Mouse (Mus musculus) monocyte, adult 5-6 weeks (primary cell): ENCODE results near the gene Manbal. TPM values are rescaled to one million over a fixed set of nuclear protein-coding genes. Genes with fewer than 3 reads are reported as not detected.
A peak's percentile ranks its signal among the peaks of the same experiment; 100 is the strongest.
"Not testable (repeated sequence)": the region's sequence is repeated elsewhere in the genome, so short reads cannot be mapped to it uniquely, and the experiment has no call there.

Experiments used
- ATAC-seq: fragments of 153-309, 156-312 bp; replicated peaks from 2 replicates; pipeline ENCODE4 v1.8.0; 2017; ENCODE audit warnings: mild to moderate bottlenecking; ENCODE audit not compliant: low TSS enrichment, insufficient number of reproducible peaks, severe bottlenecking, poor library complexity, low FRiP score
- total RNA-seq: library from RNA; stranded (forward); fragments of 200-1000, 200-491, 200-594 nt; gene quantifications from 3 replicates; pipeline ENCODE4 v1.2.3, GENCODE M21; 2017

Gene Manbal
- total RNA-seq, 1 experiment from 2014 or later: 14.3 TPM

DNA sequence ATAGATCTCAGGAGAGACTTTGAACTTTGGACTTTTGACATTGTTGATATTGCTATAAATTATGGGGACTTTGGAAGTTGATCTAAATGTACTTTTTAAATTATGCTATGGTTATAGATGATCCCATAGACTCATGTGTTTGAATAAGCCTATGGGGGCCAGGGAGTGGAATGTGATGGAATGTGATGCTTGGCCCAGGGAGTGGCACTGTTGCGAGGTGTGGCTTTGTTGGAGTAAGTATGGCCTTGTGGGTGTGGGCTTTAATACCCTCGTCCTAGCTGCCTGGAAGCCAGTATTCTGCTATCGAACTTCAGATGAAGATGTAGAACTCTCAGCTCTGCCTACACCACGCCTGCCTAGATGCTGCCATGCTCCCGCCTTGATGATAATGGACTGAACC lies 7.4 kb upstream of the Manbal start:
- ATAC-seq: no peak

DNA sequence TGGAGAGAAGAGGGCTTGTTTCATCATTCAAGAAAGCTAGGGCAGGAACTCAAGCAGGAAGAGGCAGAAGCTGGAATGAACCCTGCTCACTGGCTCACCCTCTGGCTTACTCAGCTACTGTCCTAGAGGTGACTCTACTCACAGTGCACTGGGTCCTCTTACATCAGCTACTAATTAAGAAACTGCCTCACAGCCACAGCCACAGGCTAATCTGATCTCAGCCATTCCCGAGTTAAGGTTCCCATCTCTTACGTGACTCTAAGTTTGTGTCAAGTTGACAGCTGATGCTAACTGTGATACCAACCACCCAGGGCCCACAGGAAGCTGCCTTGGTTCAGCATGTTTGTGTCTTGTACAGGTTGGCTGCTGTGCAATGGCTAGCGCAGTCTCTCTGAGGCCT lies 4.4 kb upstream of the Manbal start:
- ATAC-seq: no peak

DNA sequence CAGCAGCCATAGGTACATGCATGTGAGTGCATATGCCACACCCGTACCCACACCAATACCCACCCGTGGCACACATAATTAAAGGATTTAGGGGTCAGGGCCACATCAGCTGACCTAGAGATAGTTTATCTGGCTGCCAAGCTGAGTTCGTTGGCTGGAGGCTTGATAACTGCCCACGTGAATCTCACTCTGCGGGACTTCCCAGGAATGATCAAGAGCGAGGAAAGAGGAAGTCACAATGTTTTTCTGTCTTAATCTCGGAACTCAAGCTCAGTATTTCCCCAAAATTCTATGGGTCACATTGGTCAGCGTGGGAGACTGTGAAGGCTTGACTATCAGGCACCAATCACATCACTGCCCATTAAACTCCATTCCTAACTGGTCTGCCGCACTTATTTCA lies 632 bp upstream of the Manbal start:
- ATAC-seq: peak; percentile 75

DNA sequence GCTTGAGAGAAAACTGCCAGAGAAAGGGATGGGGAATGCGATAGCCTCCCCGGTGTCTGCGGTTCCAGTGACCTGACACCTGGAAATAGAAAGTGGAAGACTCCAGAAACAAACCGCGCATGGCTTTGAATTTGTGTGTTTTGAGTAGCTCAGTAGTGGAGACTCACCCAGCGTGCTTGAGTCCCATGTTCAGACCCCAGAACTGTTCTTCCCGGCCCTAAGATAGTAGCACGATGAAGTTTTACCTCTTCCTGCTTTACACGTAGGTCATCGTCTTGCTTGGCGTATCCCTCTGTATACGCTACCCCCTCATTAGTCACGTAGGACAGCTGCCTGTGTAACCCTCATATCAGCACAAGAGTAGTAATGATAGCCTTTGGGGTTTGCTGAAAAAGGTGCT lies 597 bp downstream of the Manbal start:
- no peak for ATAC-seq

DNA sequence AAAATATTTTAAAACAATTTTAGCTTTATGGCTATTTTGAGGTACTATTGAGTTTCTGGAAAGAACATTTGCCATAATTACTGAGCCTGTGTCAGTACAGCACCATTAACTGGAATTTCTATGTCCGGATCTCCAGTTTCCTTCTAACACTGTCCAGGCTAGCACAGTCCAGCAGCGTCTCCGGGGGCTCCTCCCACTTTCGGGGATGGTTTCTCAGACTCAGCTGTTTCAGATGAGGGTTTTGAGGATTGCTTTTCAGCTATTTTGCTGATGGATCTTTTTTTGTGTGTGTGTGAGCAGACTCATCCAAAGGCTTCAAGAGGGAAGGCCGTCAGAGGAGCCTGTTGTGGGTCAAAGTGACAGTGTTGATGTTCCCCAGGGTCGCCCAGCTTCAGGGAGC lies 4.3 kb downstream of the Manbal start:
- ATAC-seq: no peak

DNA sequence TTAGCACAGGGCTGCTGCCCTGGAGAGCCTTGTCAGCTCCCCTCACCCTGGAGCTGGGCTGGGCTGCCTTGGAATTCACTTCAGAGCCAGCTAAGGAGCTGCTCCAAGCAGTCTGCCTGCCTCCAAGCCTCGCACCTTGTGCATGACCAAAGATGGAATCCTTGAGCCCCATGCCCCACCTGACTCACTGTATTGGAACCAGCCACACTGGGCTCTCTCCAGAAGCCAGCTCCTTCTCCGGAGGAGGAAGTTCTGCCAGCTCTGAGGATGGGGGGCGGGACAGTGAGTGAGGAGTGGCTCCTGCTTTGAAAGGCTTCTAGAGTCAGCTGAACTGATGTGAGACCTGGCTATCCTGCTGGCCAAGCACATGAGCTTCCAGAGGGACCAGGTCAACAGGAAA lies 6.3 kb downstream of the Manbal start:
- no peak for ATAC-seq

- no peak for ATAC-seq
Observed at GRCm38 (mm10) chr2:157375051-157375450, 7.7 kb downstream of the Manbal start.

GRCm38 (mm10) chr2:157375794-157376757 lies 8.7 kb downstream of the Manbal start:
- no peak for ATAC-seq

GRCm38 (mm10) chr2:157376995-157377394 lies 9.6 kb downstream of the Manbal start:
- ATAC-seq: no peak

- ATAC-seq: no peak
Observed at GRCm38 (mm10) chr2:157384836-157385235, 17.4 kb downstream of the Manbal start.

DNA sequence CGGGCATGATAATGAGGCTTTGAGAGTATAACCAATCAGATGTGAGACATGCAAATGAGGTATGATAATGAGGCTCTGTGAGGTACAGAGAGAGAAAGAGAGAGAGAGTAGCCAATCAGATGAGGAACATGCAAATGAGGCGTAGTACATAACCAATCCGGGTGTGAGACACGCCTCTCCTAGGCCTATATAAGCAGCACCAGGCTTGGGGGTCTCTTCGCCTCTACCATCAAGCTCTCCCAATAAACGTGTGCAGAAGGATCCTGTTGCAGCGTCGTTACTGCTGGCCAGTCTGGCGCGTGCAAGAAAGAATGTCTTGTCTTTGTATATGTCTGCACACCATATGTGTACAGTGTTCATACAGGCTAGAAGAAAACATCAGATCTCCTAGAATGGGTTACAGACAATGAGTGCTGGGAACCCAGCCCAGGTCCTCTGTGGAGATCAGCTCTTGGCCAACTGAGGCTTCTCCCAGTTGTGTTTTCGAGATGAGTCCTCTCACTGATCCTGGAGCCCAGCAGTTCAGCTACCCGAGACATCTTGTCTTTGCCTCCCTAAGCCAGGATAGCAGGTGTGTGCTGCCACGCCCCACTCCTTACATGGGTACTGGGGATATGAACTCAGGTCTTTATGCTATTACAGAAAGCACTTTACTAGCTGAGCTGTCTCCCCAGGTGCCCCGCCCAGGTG lies 21.7 kb downstream of the Manbal start:
- not testable (repeated sequence) for ATAC-seq

GRCm38 (mm10) chr2:157389591-157389921 lies 22.2 kb downstream of the Manbal start:
- no peak for ATAC-seq

GRCm38 (mm10) chr2:157392331-157392730 lies 24.9 kb downstream of the Manbal start:
- ATAC-seq: no peak

GRCm38 (mm10) chr2:157393549-157393948 lies 26.2 kb downstream of the Manbal start:
- no peak for ATAC-seq

GRCm38 (mm10) chr2:157394868-157395267 lies 27.5 kb downstream of the Manbal start:
- no peak for ATAC-seq

DNA sequence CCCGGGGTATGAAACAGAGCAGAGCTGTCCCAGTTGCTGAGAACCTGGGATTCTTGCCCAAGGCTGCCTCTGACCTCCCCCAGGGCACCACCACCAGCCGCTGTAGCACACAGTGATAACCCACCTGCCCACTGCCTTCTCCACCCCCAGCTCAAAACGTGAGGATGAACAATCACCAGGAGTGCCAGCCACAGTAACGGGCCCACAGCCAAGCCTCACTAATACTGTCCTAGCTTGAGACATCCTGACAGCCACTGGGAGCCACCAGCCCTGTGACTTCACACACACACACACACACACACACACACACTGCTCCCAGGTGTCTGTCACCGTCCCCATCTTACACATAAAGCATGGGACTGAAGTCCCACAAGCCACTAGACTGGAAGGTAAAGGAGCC lies 28.0 kb downstream of the Manbal start:
- ATAC-seq: no peak

DNA sequence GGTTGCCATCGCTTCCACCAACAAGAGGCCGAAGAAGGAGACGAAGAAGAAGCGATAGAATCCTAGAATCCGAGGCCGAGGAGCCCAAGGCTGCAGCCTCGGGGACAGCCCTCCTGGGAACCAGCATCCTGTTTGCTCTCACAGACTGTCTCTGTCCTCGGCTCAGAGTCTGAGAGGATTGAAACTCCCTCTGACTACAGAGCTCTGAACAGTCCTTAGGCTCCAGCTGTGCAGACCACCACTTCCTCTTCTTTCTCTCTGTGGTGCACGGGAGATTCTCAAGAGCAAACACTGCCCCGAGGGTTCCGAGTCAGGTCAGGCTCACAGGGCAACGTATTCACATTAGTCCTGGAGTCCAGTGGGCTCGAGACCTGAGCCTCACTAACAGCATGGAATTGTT lies 28.6 kb downstream of the Manbal start:
- no peak for ATAC-seq

DNA sequence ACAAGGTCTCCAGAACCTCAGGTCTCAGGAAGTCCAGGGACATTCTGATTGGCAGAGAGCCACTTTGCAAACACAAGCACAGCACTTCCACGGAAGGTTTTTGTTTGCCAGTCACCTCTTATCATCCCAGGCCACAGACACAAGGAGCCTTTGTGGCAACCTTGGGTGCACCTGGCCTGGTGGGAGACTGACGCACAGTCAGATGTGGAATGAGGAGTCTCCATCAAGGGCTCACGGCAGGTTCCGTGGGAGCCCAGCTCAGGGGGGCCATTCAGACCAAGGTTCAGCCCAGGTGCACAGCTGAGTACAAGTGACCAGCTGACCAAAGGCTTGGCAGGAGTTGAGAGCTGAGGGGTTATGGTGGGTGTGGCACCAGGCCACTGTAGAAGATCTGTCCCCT lies 30.0 kb downstream of the Manbal start:
- ATAC-seq: no peak

- ATAC-seq: no peak
Observed at GRCm38 (mm10) chr2:157398539-157398938, 31.1 kb downstream of the Manbal start.

DNA sequence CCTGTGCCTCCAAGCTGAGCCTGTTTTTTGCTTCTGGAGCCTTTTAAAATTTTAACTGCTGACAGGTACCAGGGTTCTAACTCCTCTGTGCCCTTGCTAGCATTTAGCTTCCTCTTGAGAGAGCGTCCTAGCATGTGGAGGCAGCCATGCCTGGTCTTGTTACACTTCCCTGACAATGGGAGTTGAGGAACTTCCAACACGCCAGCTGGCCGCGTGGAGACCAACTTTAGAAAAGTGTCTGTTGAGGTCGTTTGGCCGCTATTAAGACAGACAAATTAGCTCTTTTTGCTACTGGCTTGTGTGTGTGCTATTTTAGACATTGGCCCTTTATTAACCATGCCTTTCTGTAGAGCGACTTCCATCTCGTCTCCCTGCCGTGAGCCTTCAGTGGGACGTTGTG lies 32.4 kb downstream of the Manbal start:
- no peak for ATAC-seq
